Mouse (Mus musculus): ENCODE data around the gene Scrt2. TPM values are rescaled to one million over a fixed set of nuclear protein-coding genes. Genes with fewer than 3 reads are reported as not detected.
A peak's percentile ranks its signal among the peaks of the same experiment; 100 is the strongest.
"Not testable (repeated sequence)": the region's sequence is repeated elsewhere in the genome, so short reads cannot be mapped to it uniquely, and the experiment has no call there.

Scrt2 gene
- polyA plus RNA-seq, 1 experiment from 2014 or later = 2.2 TPM

- WGBS = 83% methylated on average over 3 of the region's 3 CpGs
- H3K27ac ChIP-seq (replicated peaks); H3K36me3 ChIP-seq; DNase-seq (ENCODE audit: low spot score); H3K4me3 ChIP-seq; H3K9me3 ChIP-seq (replicated peaks): not testable (repeated sequence)
- Histone ChIP-seq H3K27me3 (ENCODE audit: low read depth, poor library complexity, severe bottlenecking) (peaks cover 10% of the 10 kb centered on the region; the same call in 1 of the 2 replicates), H3K4me1 (peaks cover 11% of the 10 kb centered on the region)
These were observed 18.5 kb upstream of the Scrt2 start for GRCm38 (mm10) chr2:152062817-152063216.

DNA sequence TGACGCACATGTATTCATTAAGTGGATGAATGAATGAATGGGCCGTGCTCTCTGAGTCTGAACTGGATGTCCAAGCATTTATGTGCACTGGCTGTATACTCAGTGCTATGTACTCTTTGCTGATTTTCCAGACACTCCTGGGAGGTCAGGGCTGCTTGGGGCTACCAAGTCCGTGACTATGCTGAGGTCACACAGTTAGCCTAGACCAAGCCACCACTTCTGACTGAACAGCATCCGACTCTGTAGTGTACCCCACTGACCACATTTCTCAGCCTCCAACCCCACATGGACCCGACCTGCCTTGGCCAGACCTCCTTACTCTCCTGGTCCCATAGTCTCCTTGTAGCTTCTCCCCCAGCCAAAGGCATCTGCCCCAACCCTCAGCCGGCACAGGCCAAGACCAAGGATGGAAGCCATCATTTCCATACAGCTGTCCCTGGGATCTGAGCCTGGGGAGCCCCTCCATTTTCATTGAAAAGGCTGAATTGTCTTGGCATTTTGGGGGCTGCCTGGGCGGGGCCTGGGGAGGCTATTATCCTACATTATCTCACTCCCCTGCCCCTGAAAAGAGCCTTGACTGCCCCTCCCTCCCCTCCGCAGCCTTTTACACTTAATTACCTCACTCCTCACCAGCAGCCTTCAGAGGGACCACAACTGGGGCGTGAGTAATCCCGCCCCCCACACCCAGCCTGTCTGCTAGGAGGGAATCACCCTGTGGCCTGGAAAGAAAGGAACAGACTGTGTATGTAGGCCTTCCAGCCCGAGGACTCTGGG is 12.5 kb upstream of the Scrt2 start:
- DNase-seq (ENCODE audit: low spot score) = peak; percentile 67
- WGBS = 35% methylated on average over 11 of the region's 11 CpGs
- Histone ChIP-seq H3K36me3 (no peaks in the 10 kb centered on the region), H3K4me3 (0 out of 2 replicates have a peak overlapping the region, but pooled peaks have one; percentile 7), H3K4me1 (peaks cover 22% of the 10 kb centered on the region), H3K27ac (replicated peaks) (peak overlapping the region; percentile 85), H3K9me3 (replicated peaks) (no peaks in the 10 kb centered on the region), H3K27me3 (ENCODE audit: low read depth, poor library complexity, severe bottlenecking) (no peaks in the 10 kb centered on the region)

DNA sequence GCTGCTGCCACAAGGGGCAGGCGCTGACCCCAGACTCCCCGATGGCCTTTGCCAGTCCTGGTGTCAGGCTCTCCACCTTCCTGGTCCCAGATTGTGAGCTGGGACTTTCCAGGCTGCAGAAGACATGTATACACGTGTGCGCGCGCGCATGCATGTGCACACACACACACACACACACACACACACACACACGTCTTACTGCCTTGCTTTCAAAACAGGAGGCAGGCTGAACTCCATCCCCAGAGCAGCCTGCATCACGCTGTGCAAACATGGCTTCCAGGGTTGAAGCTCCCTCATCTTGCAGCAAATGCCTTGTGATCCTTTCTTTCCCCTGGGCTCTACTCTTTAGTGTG is 11.9 kb upstream of the Scrt2 start:
- Histone ChIP-seq H3K36me3 (no peaks in the 10 kb centered on the region), H3K27ac (replicated peaks) (peak overlapping the region; percentile 85), H3K4me3 (0 out of 2 replicates have a peak overlapping the region, but pooled peaks have one; percentile 7), H3K27me3 (ENCODE audit: low read depth, poor library complexity, severe bottlenecking) (peaks cover under 1% of the 10 kb centered on the region; the same call in 1 of the 2 replicates), H3K4me1 (peaks cover 22% of the 10 kb centered on the region), H3K9me3 (replicated peaks) (no peaks in the 10 kb centered on the region)
- WGBS = 56% methylated on average over 9 of the region's 9 CpGs
- DNase-seq (ENCODE audit: low spot score) = no peak

DNA sequence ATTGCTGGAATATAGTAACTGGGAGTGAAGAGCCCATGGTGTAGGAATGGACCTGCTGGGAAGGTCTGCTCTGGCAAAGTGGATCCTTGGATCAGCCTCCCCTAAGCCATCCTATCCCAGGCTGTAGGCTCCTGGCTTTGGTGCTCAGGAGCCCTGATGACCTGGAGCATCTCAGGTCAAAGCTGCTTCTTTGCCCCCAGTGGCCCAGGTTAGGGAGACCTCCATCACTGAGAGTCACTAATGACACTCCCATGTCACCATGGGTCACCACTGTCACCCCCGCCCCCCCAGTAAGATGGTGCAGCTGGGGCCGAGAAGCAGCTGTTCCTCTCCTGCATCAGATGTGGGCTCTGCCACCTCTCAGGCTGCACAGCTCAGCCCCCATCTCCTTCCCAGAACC is 11.4 kb upstream of the Scrt2 start:
- Histone ChIP-seq H3K9me3 (replicated peaks) (no peaks in the 10 kb centered on the region), H3K4me3 (no peak overlapping the region), H3K36me3 (no peaks in the 10 kb centered on the region), H3K27me3 (ENCODE audit: low read depth, poor library complexity, severe bottlenecking) (peaks cover 5% of the 10 kb centered on the region), H3K27ac (replicated peaks) (peak overlapping the region; percentile 85), H3K4me1 (peaks cover 22% of the 10 kb centered on the region)
- DNase-seq (ENCODE audit: low spot score) = no peak
- WGBS = 64% methylated on average over 2 of the region's 2 CpGs

GRCm38 (mm10) chr2:152074521-152074920 is 6.8 kb upstream of the Scrt2 start:
- peaks cover 18% of the 10 kb centered on the region for H3K4me1 ChIP-seq
- no peak overlapping the region for H3K27ac ChIP-seq (replicated peaks)
- H3K27me3 ChIP-seq (ENCODE audit: low read depth, poor library complexity, severe bottlenecking) = peaks cover 50% of the 10 kb centered on the region
- DNase-seq (ENCODE audit: low spot score) = no peak
- 81% methylated on average over 2 of the region's 2 CpGs for WGBS
- no peak overlapping the region for H3K4me3 ChIP-seq
- H3K9me3 ChIP-seq (replicated peaks) = no peaks in the 10 kb centered on the region
- H3K36me3 ChIP-seq = no peaks in the 10 kb centered on the region

- no peaks in the 10 kb centered on the region for H3K9me3 ChIP-seq (replicated peaks)
- no peak overlapping the region for H3K4me3 ChIP-seq
- no peaks in the 10 kb centered on the region for H3K36me3 ChIP-seq
- peaks cover 18% of the 10 kb centered on the region for H3K4me1 ChIP-seq
- H3K27me3 ChIP-seq (ENCODE audit: low read depth, poor library complexity, severe bottlenecking) = peaks cover 59% of the 10 kb centered on the region
- H3K27ac ChIP-seq (replicated peaks) = no peak overlapping the region
- WGBS = 56% methylated on average over 9 of the region's 9 CpGs
- no peak for DNase-seq (ENCODE audit: low spot score)
These were observed 5.9 kb upstream of the Scrt2 start for GRCm38 (mm10) chr2:152075294-152075889.

DNA sequence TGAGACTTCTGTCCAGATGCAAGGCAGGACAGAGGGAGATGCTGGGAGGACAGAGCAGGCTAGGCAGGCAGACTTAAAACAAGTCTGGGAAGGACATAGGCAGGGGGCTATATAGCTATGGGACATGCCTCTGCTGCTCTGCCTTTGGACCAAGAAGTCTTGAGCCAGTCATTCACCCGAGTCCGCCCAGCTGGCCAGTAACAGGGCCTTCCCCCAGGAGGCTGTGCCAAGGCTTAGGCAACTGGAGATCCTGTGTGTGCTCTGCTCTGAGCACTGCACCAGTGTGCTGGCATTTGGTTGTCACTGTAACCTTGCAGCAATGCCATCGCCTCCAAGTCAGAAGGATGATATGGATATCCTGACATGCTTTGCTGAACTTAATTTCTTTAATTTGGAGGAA is 4.0 kb upstream of the Scrt2 start:
- Histone ChIP-seq H3K27me3 (ENCODE audit: low read depth, poor library complexity, severe bottlenecking) (peaks cover 76% of the 10 kb centered on the region), H3K4me3 (no peak overlapping the region), H3K9me3 (replicated peaks) (no peaks in the 10 kb centered on the region), H3K36me3 (no peaks in the 10 kb centered on the region), H3K27ac (replicated peaks) (no peak overlapping the region), H3K4me1 (peaks cover 35% of the 10 kb centered on the region)
- 71% methylated on average over 3 of the region's 3 CpGs for WGBS
- no peak for DNase-seq (ENCODE audit: low spot score)

- no peaks in the 10 kb centered on the region for H3K9me3 ChIP-seq (replicated peaks)
- H3K4me1 ChIP-seq = peaks cover 66% of the 10 kb centered on the region
- peak overlapping the region; percentile 72 for H3K4me3 ChIP-seq
- H3K36me3 ChIP-seq = no peaks in the 10 kb centered on the region
- peak overlapping the region; percentile 91 for H3K27ac ChIP-seq (replicated peaks)
- DNase-seq (ENCODE audit: low spot score) = peak; percentile 84
- WGBS = under 1% methylated on average over 81 of the region's 81 CpGs
- H3K27me3 ChIP-seq (ENCODE audit: low read depth, poor library complexity, severe bottlenecking) = peaks cover 84% of the 10 kb centered on the region
These were observed 516 bp downstream of the Scrt2 start for GRCm38 (mm10) chr2:152081641-152082448.

GRCm38 (mm10) chr2:152082456-152083285 is 1.3 kb downstream of the Scrt2 start:
- WGBS = 24% methylated on average over 7 of the region's 7 CpGs
- H3K27me3 ChIP-seq (ENCODE audit: low read depth, poor library complexity, severe bottlenecking) = peaks cover 82% of the 10 kb centered on the region
- no peak for DNase-seq (ENCODE audit: low spot score)
- H3K27ac ChIP-seq (replicated peaks) = peak overlapping the region; percentile 91
- H3K9me3 ChIP-seq (replicated peaks) = no peaks in the 10 kb centered on the region
- H3K4me1 ChIP-seq = peaks cover 71% of the 10 kb centered on the region
- H3K4me3 ChIP-seq = peak overlapping the region; percentile 72
- H3K36me3 ChIP-seq = no peaks in the 10 kb centered on the region

DNA sequence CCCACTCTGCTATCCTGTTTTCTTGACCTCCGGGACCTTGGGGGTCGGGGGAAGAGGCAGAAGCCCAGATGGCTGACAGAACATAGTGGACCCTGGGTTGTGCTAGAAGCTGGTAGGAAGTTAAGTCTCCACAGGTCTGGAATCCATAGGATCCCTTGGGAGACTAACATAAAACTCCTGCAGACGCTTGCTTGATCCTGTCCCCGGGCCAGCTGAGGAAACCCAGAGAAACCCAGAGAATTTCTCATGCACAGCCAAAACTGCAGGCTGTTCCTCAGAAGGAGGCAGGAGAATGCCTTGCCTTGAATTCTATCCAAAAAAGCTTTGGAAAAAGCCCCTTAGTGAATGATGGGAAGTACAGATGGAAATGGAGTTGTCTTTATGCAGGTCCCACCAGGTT is 2.1 kb downstream of the Scrt2 start:
- peaks cover 71% of the 10 kb centered on the region for H3K4me1 ChIP-seq
- 73% methylated on average over 4 of the region's 4 CpGs for WGBS
- no peaks in the 10 kb centered on the region for H3K36me3 ChIP-seq
- H3K27ac ChIP-seq (replicated peaks) = no peak overlapping the region; the same call in 1 of the 2 replicates
- H3K9me3 ChIP-seq (replicated peaks) = no peaks in the 10 kb centered on the region
- peak overlapping the region; percentile 72 for H3K4me3 ChIP-seq
- no peak for DNase-seq (ENCODE audit: low spot score)
- H3K27me3 ChIP-seq (ENCODE audit: low read depth, poor library complexity, severe bottlenecking) = peaks cover 82% of the 10 kb centered on the region

DNA sequence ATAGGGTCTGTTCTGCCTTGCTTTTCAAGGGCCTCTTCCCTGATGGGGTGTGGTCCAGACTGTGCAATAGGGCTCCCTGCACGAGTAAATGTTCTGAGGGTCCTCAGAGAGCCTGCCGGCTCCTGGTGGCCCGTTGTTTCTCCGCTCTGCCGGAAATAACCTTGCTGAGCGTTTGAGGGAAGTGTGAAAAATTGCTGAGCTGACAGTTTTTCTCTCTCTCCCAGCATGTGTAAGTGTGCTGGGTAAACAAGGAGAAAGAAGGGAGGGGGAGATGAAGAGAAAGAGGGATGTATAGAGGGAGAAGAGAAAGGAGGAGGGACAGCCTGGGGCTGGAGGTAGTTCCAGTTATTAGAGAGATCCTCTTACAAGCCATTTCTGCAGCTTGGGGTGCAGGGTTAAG is 3.0 kb downstream of the Scrt2 start:
- Histone ChIP-seq H3K27ac (replicated peaks) (no peak overlapping the region; the same call in 1 of the 2 replicates), H3K36me3 (no peaks in the 10 kb centered on the region), H3K4me1 (peaks cover 68% of the 10 kb centered on the region), H3K9me3 (replicated peaks) (no peaks in the 10 kb centered on the region), H3K4me3 (peak overlapping the region; percentile 72), H3K27me3 (ENCODE audit: low read depth, poor library complexity, severe bottlenecking) (peaks cover 76% of the 10 kb centered on the region)
- no peak for DNase-seq (ENCODE audit: low spot score)
- WGBS = 78% methylated on average over 6 of the region's 6 CpGs

DNA sequence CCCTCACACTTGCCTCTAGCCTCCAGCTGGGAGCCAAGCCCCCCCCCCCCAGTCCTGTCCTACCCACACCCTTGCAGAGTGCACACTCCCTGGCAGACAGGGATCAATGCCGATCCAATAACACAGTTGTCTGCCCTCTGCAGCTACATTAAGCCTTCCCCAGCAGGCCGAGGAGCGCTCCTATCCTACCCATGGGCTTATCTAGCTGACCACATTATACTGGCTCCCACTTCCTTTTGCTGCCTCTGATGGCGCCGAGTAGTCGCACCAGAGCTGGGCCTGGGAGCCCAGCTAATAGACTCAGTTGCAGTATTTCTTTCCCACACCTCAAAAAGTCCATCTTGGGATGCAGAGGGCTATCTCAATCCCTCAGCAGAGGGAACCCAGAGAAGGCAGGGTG is 4.1 kb downstream of the Scrt2 start:
- Histone ChIP-seq H3K27me3 (ENCODE audit: low read depth, poor library complexity, severe bottlenecking) (peaks cover 70% of the 10 kb centered on the region), H3K9me3 (replicated peaks) (no peaks in the 10 kb centered on the region), H3K4me3 (peak overlapping the region; percentile 72; the same call in 1 of the 2 replicates), H3K27ac (replicated peaks) (no peak overlapping the region; the same call in 1 of the 2 replicates), H3K36me3 (no peaks in the 10 kb centered on the region), H3K4me1 (peaks cover 61% of the 10 kb centered on the region)
- DNase-seq (ENCODE audit: low spot score) = no peak
- 74% methylated on average over 6 of the region's 6 CpGs for WGBS
